Mouse (Mus musculus) bone marrow, adult 2 months (tissue): ENCODE data around the gene Gm20517.

Source experiments
- CTCF ChIP-seq: fragments of 200-500 bp; IDR thresholded peaks from 2 replicates; pipeline ENCODE4 v1.5.1; 2011; ENCODE audit warnings: low read length, control low read depth; ENCODE audit not compliant: control insufficient read depth, insufficient read depth
- POLR2A ChIP-seq: fragments of 200-500 bp; IDR thresholded peaks from 2 replicates; pipeline ENCODE4 v1.6.1; 2011; ENCODE audit warnings: low read depth, mild to moderate bottlenecking, control low read depth, low read length, borderline replicate concordance; ENCODE audit not compliant: control insufficient read depth

DNA sequence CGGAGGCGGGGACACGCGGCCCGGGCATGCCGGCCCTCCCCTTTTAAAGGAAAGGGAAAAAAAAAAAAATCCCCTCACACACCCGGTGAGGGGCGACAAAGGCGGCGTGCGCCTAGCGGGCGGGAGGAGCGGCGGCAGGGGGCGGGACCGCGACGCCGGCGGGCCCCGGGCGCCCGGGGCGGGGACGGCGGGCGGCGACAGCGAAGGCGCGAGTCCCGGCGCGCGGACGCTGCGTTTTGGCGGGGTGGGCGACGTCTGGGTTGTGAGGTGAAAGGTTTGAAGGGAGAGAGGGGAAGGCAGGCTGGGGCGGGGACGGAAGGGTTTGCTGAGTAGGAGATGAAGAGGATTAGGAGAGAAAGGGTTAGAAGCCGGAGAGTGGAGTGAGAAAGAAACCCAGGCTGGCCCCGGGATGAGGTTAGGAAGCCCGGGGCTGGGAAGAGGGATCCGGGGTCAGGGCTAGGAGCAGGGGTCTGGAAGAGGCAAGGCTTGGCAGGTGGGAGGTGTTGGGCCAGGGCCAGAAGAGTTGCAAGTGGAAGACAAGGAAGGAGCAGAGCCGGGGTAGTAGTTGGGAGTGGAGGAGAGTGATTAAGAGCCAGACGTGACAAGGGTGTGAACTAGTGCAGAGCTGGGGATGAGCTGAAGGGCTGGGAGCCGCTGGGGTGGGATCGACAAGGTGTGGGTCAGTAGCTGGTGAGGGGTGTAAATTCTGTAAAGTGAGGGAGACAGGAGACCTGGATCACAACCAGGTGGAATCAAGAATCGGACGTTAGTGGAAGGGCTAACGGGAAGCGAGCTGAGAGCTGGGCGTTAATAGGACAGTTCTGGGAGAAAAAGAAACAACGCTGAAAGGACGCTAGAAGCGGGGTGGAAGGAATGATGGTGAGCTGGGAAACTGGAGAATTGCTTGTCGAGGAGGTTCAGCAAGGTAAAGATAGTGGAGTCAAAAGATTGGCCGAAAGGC lies 18.6 kb downstream of the Gm20517 start:
- TF ChIP-seq CTCF (no peak), POLR2A (no peak)
